Mouse (Mus musculus) E14TG2a.4 (cell line): ENCODE data around the gene Pxmp4.

Source experiments
- H3K27me3 ChIP-seq: 2 replicates; pipeline ENCODE4 v1.6.1; 2014; ENCODE audit warnings: low read length, control low read depth; ENCODE audit not compliant: insufficient read depth
- H3K36me3 ChIP-seq: 2 replicates; pipeline ENCODE4 v1.6.1; 2014; ENCODE audit warnings: low read length, control low read depth; ENCODE audit not compliant: insufficient read depth
- H3K4me1 ChIP-seq: replicated peaks from 2 replicates; pipeline ENCODE4 v1.6.1; 2014; ENCODE audit warnings: low read depth, low read length, control low read depth
- H3K4me3 ChIP-seq: replicated peaks from 2 replicates; pipeline ENCODE4 v1.5.1; 2014; ENCODE audit warnings: mild to moderate bottlenecking, low read length
- H3K9me3 ChIP-seq: 2 replicates; pipeline ENCODE4 v1.6.1; 2014; ENCODE audit warnings: low read length, control low read depth
- CTCF ChIP-seq: conservative IDR thresholded peaks from 2 replicates; pipeline ENCODE4 v1.5.1; 2014; ENCODE audit warnings: low read length
- NANOG ChIP-seq: IDR thresholded peaks from 2 replicates; pipeline ENCODE4 v1.6.1; 2014; ENCODE audit warnings: borderline replicate concordance, low read length, mixed read lengths
- POU5F1 ChIP-seq: IDR thresholded peaks from 2 replicates; pipeline ENCODE4 v1.6.1; 2014; ENCODE audit warnings: low read length, borderline replicate concordance

Pxmp4 gene

DNA sequence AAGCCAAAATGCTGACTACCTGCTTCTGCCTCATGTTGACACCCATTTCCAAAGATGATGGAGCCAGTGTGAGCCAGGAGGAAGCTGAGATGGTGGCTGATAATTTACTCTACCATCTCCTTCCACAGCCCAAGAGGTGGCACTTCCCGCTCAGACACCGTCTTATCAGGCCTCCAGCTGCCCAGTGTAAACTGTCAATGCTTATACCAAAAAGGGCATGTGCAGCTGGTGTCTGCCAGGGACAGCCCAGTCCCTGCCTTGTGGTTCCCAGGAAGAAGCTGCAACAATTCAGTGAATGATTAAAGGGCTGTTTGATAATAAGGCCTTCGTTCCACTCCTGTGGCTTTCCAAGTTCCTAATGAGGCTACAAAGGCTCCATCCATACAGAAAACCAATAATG, 64.8 kb downstream of the Pxmp4 start:
- Histone ChIP-seq H3K4me1 (peaks cover 47% of the 10 kb centered on the region), H3K9me3 (no peaks in the 10 kb centered on the region), H3K27me3 (no peaks in the 10 kb centered on the region), H3K36me3 (peaks cover 95% of the 10 kb centered on the region), H3K4me3 (no peak overlapping the region)
- TF ChIP-seq NANOG: no peak

DNA sequence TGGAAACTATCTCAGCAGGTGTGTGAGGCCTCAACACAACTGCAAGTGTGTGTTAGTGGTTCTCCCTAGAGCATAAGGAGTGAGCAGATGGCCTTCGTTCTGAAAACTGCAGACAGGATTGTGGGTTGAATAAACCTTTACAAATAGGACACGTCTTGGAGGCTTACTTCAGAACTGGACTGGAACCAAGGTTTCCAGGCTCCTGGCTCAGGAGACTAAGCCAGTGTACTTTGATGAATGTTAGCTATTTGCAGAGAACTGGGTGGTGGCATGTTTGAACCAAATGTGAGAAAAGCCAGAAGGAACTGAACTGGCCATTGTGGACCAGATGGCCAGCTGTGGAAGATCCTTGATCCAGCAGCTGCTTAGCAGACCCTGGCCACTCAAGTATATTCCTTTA, 65.2 kb downstream of the Pxmp4 start:
- Histone ChIP-seq H3K4me1 (peaks cover 51% of the 10 kb centered on the region), H3K4me3 (no peak overlapping the region), H3K36me3 (peaks cover 97% of the 10 kb centered on the region), H3K27me3 (no peaks in the 10 kb centered on the region), H3K9me3 (no peaks in the 10 kb centered on the region)
- TF ChIP-seq NANOG (no peak), POU5F1 (no peak), CTCF (no peak)
